Mouse (Mus musculus) lung, postnatal 36 days (tissue): Measurements from ENCODE around the gene Habp2.

Experiments
- DNase-seq: peaks from one replicate; pipeline ENCODE4 v3.0.0; 2022; ENCODE audit warnings: mixed read lengths

The Habp2 gene

DNA sequence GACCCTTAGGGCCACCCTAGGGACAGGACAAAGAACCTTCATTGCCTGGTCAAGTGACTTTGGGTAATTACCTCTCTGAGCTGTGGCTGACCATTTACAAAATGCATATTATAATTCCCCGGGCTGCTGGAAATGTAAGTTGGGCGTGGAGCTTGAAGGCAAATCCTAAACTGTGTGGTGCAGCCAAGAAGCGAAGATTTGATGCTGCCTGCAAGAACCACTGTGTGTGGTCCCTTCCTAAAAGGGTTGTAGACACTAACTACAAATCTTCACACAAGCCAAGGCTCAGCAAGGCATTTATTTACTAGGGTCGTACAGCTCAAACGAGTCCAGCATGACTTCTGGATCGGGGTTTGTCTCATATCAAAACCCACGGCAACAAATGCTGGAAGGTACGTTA, 77.6 kb downstream of the Habp2 start:
- no peak for DNase-seq

DNA sequence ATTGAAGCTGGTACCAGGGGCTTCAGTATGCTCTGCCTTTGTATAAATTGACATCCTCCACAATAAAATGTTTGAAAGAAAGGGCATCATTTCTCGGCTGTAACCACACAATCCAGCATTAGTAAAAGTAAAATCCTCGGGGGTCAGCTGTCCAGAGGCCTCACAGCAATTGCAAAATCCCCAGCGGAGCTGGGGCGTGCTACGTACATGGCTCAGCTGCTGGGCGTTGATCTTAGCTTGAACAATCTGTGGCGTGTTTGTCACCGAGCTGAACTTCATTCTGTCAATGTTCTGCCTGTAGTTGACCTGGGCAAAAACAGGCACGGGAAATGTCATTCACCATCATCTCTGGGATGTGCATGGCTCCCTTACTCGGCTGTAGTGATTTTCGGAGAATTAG, 79.2 kb downstream of the Habp2 start:
- peak; percentile 61 for DNase-seq

DNA sequence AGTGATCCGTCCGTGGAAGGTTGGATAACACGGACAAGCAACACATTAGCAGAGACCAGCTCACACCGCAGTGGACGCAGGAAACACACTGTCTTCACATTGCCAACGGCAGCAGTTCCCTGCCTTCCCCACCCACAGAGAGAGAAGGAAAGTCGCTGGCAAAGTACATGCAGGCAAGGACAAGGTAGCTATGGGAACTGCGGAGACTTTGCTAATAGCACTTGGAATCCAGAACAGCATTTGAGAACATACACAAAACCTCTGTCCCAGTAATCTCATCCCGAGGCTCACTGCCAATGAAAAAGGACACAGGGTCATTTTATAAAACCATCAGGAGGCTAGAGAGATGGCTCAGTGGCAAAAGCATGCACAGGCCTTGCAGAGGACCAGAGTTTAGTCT, 79.7 kb downstream of the Habp2 start:
- DNase-seq: no peak

DNA sequence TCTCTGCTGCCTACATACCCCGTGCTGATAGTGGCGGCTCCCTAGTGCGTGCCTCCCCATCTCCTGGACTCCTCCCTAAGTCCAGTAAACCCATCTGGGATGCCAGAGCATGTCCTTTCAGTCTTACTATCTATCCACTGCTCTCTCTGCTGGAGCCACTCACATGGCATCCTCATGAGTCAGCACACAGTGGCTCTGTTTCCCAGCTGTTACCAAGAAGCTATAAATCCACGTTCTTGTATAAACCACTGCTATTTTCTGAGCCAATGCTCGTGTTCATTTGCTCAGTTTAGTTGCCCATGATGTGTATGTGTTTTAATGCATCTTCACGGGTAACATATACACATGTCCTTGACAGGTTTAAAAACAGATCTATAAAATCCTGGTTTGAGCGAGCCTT, 80.8 kb downstream of the Habp2 start:
- DNase-seq: no peak

DNA sequence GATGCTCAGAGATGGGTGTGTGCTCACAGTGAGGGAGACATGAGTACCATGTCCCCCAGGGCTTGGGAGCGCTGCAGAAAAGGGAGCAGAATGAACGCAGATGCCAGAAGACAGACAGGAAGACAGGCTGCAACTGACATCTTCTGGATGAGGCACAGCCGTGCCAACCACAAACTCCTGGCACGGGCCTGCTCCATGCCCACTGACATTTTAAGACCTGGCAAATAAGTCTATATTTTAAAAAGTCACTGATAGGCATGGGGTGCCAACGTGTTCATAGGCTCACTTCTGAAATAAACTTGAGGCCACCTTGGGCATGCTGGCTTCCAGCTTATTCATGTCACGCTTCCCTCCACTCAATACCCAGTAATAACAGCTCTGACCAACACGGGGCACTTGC, 82.0 kb downstream of the Habp2 start:
- no peak for DNase-seq
